Mouse (Mus musculus): ENCODE results near the gene Zdhhc21.

Zdhhc21 gene

GRCm38 (mm10) chr4:82864974-82865699 is 5.4 kb upstream of the Zdhhc21 start:
- no peak for DNase-seq (ENCODE audit: low spot score in 2 of 2)

GRCm38 (mm10) chr4:82863316-82863715 is 3.6 kb upstream of the Zdhhc21 start:
- no peak for DNase-seq (ENCODE audit: low spot score in 2 of 2)

GRCm38 (mm10) chr4:82861451-82861850 is 1.7 kb upstream of the Zdhhc21 start:
- no peak for DNase-seq (ENCODE audit: low spot score in 2 of 2)

GRCm38 (mm10) chr4:82860566-82860965 is 808 bp upstream of the Zdhhc21 start:
- DNase-seq (ENCODE audit: low spot score in 2 of 2), result no peak

GRCm38 (mm10) chr4:82858431-82859010 is 1.2 kb downstream of the Zdhhc21 start:
- no peak for DNase-seq (ENCODE audit: low spot score in 2 of 2)

GRCm38 (mm10) chr4:82856986-82857385 is 2.8 kb downstream of the Zdhhc21 start:
- no peak for DNase-seq (ENCODE audit: low spot score in 2 of 2)

GRCm38 (mm10) chr4:82853809-82854208 is 5.9 kb downstream of the Zdhhc21 start:
- no peak for DNase-seq (ENCODE audit: low spot score in 2 of 2)

- no peak for DNase-seq (ENCODE audit: low spot score in 2 of 2)
Measured at GRCm38 (mm10) chr4:82848552-82849234, 11.1 kb downstream of the Zdhhc21 start.

- no peak for DNase-seq (ENCODE audit: low spot score in 2 of 2)
Measured at GRCm38 (mm10) chr4:82837526-82838240, 22.1 kb downstream of the Zdhhc21 start.

GRCm38 (mm10) chr4:82831155-82831554 is 28.6 kb downstream of the Zdhhc21 start:
- DNase-seq (ENCODE audit: low spot score in 2 of 2), result no peak

- no peak for DNase-seq (ENCODE audit: low spot score in 2 of 2)
Measured at GRCm38 (mm10) chr4:82829429-82829828, 30.3 kb downstream of the Zdhhc21 start.

- no peak for DNase-seq (ENCODE audit: low spot score in 2 of 2)
Measured at GRCm38 (mm10) chr4:82827001-82827400, 32.8 kb downstream of the Zdhhc21 start.

GRCm38 (mm10) chr4:82817833-82818232 is 41.9 kb downstream of the Zdhhc21 start:
- no peak for DNase-seq (ENCODE audit: low spot score in 2 of 2)

GRCm38 (mm10) chr4:82816351-82816750 is 43.4 kb downstream of the Zdhhc21 start:
- DNase-seq (ENCODE audit: low spot score in 2 of 2), result no peak

- no peak for DNase-seq (ENCODE audit: low spot score in 2 of 2)
Measured at GRCm38 (mm10) chr4:82815296-82815695, 44.5 kb downstream of the Zdhhc21 start.

GRCm38 (mm10) chr4:82813356-82813755 is 46.4 kb downstream of the Zdhhc21 start:
- no peak for DNase-seq (ENCODE audit: low spot score in 2 of 2)

GRCm38 (mm10) chr4:82807811-82808210 is 51.9 kb downstream of the Zdhhc21 start:
- DNase-seq (ENCODE audit: low spot score in 2 of 2), result no peak

- peak; percentile 40 to 49 for DNase-seq (ENCODE audit: low spot score in 2 of 2)
Measured at GRCm38 (mm10) chr4:82806176-82806757, 53.5 kb downstream of the Zdhhc21 start.

GRCm38 (mm10) chr4:82804019-82804418 is 55.7 kb downstream of the Zdhhc21 start:
- no peak for DNase-seq (ENCODE audit: low spot score in 2 of 2)

GRCm38 (mm10) chr4:82793608-82794007 is 66.2 kb downstream of the Zdhhc21 start:
- DNase-seq (ENCODE audit: low spot score in 2 of 2), result no peak

GRCm38 (mm10) chr4:82792906-82793580 is 66.7 kb downstream of the Zdhhc21 start:
- no peak for DNase-seq (ENCODE audit: low spot score in 2 of 2)
